Mouse (Mus musculus) c-Kit-positive CD71-positive TER-119-negative erythroid progenitor cells, embryonic 14.5 days (primary cell): ENCODE measurements around the gene Pla2r1.

Experiments used
- DNase-seq: peaks from one replicate; pipeline ENCODE4 v3.0.0-alpha.2; 2013; ENCODE audit warnings: low read depth

Gene Pla2r1

DNA sequence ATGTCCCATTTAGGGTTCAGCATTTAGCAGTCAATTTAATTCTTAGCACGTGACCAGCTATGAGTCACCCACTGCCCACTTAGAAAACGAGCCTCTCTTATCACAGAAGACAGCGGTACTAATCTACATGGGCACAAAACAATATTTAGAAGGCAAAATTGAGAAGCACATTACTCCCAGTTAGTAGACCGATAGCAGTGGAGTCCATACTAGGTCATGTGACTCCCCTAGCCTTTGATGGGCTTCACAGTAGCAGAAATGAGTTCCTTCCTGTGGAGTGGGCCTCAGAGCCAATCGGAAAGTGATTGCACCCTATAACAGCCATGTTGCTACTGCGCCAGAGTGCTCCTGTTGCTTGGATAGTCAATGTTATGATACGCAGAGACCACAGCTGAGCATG lies 148.3 kb downstream of the Pla2r1 start:
- DNase-seq, result no peak

DNA sequence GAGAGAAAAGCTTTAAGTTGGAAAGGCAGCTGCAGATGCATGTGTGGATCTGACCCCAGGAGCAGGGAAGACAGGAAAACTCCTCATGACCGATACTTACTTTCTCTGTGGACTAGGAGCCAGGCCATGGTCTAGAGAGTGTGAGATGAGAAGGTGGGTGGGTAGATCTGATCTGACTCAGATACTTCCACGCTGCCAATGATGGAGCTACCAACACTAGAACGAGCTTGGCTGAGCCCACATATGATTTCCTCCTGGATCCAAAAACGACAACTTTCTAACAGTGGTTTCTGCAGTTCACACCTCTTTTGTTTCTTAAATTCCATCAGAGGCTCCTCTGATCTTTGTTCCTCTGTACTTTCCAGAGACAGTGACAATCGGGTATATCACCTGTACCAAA lies 151.4 kb downstream of the Pla2r1 start:
- no peak for DNase-seq

DNA sequence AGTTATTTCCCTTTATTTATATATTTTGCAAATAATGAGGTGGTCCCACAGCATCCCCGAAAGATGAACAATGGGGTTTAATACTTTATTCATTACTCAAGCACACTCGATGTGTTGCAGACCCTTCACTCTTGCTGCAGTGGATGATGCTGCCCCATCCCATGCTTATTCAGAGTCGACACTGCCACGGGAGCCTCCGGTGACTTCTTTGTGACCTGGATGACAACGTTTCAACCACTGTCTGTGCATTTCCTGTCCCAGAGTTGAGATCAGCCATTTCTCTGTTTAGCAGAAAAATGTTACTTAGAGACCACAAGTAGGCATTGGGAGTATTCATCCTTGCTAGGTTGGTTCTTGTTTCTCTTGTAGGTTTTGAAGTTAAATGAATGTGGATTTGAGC lies 159.3 kb downstream of the Pla2r1 start:
- DNase-seq, result no peak

DNA sequence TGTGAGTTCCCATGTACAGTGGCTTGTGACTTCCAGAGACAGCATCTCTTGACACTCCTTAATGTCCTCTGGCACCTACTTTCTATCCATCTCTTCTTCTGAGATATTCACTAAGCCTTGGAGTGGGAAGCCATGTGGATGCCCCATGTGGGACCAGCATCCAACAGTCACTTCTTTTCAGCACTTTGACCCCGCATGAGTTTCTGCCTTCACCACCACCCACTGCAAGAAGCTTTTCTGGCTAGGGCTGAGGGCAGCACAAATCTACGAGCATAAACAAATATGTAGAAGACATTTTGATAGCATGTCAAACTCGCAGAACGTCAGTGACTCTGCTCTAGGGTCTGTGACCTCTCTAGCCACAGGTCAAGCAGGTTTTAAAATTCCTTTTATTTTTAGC lies 160.8 kb downstream of the Pla2r1 start:
- DNase-seq, result no peak

DNA sequence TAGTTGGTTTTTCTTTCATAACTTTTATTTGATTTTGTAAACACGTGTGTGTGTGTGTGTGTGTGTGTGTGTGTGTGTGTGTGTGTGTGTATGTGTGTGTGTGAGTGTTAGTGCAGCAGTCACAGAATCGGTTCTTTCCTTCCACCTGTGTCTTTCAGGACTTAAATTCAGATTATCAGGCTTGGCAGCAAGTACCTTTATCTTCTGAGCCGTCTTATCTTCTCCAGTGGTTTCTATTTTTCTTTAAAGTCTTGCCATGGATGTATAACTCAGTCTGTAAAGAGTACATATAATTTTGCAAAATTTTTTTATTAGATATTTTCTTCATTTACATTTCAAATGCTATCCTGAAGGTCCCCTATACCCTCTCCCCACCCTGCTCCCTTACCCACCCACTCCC lies 165.7 kb downstream of the Pla2r1 start:
- no peak for DNase-seq

DNA sequence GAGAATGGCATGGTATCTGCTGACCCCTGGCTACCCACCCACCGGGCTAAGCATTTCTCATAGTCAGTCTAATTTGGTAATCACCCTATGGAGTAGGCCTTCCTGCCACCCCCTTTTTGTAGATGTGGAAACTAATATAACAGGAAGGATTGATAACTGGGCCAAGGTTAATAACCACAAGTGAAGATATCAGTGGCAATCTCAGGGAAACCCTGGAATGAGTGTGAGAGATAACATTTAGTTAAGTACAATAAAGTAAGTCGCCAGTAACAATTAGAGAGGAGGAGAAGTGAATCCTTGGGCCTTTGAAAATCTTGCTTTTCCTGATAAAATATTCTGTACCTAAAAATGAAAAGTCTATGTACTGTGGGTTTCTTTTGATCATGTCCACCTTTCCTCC lies 166.3 kb downstream of the Pla2r1 start:
- no peak for DNase-seq

DNA sequence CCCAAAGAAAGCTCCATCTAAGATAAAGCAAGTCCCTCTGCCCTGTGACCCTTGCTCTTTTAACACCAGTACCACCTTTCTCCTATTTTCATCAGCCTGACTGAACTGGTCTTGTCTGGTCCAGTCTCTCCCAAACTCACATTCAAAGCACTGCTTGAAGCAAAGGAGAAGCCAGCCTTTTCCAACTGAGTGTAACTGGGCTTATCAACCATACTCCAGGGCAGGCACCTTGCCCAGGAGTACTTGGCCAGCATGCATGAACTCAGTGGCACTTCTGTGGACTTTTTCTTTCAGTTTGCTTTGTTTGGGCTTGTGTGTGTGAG lies 168.4 kb downstream of the Pla2r1 start:
- DNase-seq, result no peak

DNA sequence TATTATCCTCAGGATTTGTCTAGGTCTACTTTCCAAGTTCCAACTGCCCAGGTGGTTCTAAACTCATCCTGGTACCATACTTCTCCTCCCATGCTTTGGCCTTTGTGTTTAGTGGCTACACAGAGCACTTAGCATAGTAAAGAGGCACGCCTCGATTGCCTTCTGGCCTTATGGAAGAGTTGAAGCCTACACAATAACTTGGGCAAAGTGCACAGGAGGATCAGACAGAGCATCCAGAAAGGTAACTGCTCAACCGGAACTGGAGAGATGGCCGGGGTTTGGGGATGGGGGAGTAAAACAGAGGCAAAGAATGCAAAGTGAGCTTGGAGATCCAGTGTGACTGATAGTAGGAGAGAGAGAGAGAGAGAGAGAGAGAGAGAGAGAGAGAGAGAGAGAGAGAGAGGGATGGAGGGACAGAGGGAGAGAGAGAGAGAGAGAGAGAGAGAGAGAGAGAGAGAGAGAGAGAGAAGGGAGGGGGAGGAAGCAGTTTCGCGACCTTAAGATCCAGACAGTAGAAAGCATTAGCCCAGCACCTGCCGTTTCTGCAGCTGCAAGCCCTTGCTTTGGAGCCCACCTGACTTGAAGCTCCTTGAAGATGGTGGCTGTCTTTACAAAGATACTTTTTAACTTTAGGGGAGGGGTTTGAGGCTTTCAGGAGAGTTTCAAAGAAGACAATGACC lies 168.9 kb downstream of the Pla2r1 start:
- DNase-seq, result no peak

DNA sequence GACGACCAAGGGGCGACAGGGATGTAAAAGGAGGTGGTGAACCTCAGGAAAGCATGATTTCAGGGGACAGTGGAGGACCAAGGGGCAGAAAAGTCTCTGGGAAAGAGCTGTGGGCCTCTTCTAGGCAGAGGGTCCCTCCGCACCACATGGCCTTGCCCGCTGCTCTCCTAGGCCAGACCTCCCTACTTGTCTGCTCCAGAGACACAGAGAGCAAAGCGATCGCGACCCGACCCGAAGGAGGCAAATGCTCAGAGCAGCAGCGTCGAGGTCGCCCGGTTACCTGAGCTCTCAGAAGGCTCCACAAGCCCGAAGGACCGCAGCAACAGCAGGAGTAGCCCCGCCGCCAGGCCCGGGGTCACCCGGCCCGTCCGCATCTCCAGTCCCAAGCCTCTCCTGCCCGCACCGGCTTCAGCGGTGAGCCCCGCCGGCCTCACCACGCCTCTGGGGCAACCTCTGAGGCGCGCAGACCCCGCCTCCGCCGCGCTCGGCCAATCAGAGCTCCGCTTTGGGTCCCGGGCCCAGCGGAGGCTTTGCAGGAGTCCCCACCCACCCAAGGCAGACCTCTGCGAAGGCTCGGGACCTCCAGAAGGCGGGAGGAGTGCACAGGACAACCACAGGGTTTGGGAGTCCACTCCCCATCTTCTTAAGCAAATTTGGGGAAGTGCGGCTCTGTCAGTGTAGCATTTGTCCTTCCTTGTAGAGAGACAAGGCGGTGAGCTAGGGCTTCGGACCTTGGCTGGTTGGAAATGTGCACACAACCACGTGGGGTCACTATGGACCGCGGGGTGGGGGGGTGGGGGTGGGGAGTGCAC lies 170.0 kb downstream of the Pla2r1 start, which contains the start of gene Ly75:
Gene Ly75 (minus strand): TSS at position 446 of the 812 bp plus-strand sequence.
- DNase-seq, result peak; percentile 69

DNA sequence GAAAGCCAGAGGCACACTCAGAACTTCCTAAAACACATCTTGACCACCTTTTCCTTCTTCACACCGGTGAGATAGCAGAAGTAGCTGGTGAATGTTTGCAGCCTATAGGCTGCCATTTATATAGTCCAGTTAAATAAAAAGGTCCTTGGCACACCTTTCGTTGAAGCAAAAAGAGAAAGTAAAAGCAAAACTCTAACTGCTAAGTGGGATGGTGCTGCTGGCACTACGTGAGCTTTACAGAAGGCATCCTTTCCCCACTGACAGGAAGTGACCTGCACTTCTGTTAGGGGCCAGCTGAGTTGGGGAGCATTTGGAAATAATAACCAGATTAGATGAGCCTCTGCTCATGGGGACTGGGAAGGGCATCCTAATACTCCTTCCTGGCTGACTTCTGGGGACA lies 170.8 kb downstream of the Pla2r1 start:
- DNase-seq, result no peak

DNA sequence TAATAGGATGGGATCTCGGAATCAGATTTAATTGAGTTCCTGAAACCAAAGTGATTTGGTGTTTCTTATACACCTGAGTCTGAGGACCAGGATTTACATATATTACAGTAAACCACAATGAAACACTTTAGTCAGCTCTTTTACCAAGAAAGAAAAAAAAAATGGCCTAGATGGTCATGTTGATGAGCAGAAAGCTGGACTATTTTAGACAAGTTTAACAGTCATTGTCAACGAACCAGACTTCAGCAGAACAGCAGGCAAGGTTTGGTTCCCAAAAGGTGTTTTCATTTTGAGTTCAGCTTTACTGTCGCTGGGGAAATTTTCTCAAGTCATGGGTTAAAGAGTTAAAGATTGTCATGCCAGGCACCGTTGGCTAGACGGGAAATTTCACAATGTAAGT lies 175.8 kb downstream of the Pla2r1 start:
- no peak for DNase-seq

DNA sequence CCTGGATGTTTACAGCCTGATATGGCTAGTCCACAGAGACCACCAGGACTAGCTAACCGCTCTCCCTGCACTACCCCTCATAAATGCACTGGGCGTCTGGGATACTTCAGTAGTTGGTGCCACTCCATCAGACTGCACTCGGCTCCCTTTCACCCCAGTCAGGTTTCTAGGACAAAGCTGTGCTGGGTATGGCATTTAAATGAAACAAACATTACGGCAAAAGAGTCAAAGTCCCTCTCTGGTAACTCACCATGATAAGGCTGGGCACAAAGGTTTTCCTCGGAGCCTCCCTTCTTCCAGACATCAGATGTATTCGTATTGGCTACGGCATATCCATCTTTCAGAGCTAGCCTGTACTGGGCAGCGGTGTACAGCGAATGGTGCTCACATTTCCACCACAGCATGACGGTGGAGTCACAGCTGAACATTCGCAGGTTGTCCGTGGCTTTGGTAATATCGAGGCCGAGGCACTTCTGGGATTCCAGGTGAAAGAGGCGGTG lies 177.4 kb downstream of the Pla2r1 start:
- DNase-seq, result no peak

DNA sequence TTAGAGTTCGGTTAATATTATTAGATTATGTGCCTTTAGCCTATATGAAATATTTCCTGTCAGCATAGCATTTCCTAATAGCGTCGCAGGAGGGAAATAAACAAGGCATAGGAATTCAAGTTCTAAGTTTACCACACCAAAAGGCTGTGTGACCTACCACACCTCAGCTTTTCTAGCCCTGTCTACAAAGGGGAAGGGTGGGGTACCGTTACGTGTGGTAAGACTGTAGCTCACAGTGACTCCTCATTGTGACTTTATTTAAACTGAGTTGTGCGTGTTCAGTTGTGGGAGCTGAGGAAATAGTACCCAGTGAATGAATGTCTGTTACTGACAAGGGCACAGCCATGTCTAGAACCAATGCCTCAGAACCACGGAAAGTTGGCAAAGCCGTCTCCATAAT lies 178.0 kb downstream of the Pla2r1 start:
- no peak for DNase-seq

DNA sequence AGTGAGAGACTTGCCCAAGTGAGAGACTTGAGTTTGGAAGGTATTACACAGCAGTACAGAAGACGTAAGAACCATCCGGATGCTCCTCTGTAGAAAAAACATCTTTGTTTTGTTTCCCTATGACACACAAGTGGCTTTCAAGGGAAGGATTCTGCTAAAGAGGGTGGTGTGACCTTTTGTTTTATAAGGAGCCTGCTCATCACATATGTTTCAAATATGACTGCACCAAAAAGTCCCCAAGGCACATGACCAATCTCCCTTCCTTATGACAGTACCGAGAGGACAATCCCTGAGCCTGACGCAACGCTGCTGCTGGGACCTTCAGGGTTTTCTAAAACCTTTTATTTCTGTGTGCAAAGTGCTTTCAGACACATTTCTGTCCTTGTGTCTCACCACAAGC lies 182.9 kb downstream of the Pla2r1 start:
- DNase-seq, result no peak

DNA sequence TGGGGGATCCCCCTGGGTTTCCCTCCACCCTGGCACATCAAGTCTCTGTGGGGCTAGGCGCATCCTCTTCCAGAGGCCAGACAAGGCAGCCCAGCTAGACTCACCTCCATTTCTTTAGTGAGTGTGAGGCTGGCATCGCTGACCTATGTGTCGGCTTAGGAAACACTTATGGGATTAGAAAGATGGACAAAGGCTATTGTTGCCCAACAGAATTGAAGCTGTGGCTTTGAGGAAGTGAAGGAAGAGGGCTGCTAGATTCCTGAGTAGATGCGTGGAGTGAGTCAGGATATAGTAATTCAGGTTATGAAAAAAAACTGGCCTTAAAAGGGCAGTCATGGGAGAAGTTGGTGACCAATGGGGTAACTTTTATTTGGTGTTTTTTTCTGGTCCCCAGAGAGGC lies 183.7 kb downstream of the Pla2r1 start:
- DNase-seq, result no peak

DNA sequence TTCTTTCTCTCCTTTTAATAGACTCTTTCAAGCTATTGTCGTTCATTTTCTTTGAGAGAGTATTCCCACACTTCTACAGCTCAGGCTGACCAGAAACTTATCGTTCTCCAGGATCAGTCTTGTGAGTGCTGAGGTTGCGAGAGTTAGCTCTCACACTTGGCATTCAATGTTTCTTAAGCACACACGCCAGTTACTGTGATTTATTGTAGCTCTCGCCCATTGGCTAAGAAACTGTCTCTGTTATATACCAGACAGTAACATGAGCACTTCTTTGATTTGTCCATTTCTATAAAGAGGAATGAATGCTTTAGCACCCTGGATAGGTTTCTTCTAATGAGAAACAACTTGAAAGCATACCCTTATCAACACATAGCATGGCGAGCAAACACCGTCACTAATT lies 185.2 kb downstream of the Pla2r1 start:
- no peak for DNase-seq
